Mouse (Mus musculus): ENCODE data around the gene Cops7a.

Cops7a gene

DNA sequence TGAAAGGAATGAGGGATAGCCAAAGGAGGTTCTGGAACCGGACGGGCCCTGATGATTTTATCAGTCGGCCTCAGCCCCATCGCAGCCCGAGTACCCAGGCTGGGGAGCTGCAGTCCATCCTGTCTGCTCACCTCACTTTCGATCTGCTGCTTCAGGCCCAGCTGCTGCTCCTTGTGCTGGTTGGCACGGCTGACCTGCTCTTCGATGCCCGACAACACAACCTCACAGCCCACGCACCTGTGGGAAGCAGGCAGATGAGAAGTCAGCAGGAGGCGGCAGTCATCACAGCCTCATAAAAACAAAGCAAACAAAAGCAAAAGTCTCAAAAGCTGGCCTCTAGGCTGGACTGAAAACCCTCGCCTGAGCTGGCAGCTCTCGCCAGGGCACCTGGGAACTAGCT lies 5.4 kb downstream of the Cops7a start:
- no peak for DNase-seq (ENCODE audit: inconsistent ontology term)

- DNase-seq (ENCODE audit: inconsistent ontology term), result no peak
Observed at GRCm38 (mm10) chr6:124958127-124958526, 7.2 kb downstream of the Cops7a start.

DNA sequence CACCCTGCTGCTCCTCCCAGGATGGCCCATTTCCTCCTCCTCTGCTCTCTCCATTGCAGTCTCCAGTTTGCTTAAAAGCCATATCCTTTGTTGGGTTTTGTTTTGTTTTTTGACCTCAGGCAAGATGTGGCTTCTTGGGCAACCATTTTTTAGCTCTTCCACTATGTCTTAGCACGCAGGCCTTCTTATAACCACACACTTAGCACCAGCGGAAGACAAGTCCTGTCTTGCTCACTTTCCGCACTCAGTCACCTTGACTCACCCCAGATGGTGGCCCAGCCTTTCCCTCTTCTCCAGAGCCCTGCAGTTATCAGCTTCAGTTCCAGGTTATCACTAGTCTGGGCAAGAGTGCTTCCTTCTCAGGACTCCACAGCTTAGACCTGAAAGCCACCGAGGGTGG lies 10.1 kb downstream of the Cops7a start:
- no peak for DNase-seq (ENCODE audit: inconsistent ontology term)

DNA sequence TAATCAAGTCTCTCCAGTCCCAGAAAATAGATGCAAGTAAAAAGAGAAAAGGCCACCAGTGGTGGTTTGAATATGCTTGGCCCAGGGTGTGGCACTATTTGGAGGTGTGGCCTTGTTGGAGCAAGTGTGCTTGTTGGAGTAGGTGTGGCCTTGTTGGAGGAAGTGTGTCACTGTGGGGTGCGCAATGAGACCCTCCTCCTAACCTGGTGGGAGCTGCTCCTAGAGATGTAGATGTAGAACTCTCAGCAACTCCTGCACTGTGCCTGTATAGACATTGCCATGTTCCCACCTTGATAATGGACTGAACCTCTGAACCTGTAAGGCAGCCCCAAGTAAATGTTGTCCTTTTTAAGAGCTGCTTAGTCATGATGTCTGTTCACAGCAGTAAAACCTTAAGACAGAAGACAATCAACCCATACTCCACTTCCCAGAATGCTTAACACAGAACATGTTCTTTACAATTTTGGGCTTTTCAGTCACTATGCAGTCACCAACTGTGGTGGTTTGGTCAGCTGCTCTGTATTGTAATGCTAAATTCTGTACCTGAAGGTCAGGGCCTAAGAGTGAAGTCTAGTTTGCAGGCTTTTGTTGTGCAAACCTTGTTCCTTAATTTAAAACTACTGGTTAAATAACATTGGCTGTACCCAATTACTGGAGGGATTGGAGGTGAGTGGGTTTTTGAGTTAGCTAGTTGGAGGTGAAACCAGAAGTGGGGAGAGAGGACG lies 11.2 kb downstream of the Cops7a start:
- DNase-seq (ENCODE audit: inconsistent ontology term), result no peak

DNA sequence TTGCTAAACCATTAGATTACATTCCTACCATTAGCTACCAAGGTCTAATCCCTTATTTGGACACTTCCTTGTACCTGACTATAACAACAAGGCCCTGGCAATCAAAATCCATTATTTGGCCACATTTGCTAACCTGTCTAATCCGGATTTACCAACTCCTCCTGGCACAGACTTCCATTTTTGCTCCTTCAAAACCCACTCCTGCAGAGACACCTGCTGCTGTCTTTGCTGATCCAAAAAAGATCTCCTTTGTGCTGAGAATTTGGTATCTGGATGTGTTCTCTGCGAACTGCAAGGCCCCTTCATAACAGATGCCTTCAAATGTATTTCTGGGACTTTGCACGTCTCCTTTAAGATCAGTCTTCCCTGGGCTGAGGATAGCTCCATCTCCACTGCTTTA lies 21.8 kb downstream of the Cops7a start:
- no peak for DNase-seq (ENCODE audit: inconsistent ontology term)

DNA sequence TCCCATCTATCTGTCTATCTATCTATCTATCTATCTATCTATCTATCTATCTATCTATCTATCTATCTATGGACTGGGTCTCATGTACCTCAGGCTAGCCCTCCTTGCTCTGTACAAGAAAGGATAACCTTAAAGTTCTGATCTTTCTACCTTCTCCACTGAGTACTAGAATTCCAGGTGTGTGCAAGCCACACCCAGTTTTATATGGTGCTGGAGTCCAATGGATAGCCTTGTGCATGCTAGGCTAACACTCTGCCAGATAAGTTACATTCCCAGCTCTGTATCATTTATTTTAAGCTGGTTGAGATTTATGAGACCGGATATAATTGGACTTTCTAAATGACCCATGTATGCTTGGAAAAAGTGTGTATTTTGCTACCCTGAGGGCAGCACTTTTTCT lies 23.7 kb downstream of the Cops7a start:
- DNase-seq (ENCODE audit: inconsistent ontology term), result no peak

GRCm38 (mm10) chr6:124938554-124938953 lies 26.8 kb downstream of the Cops7a start:
- no peak for DNase-seq (ENCODE audit: inconsistent ontology term)

DNA sequence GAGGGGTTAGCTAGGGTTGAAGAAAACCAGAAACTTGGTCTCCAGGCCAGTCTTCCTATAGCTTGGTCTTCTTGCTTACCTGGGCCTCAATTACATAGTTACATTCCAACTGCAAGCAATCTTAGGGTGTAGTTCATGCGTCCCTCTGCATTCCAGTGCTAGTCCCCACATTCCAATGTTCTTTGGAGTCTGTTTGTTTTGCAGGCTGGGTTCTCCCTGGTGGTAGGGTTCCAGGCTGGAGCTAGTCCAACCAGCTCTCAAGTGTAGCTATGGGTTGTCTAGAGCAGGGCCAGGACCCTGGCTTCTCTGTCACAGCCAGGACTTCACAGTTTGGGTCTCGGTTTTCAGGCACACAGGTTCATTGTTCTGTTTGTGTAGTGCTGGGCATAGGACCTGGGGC lies 27.8 kb downstream of the Cops7a start:
- no peak for DNase-seq (ENCODE audit: inconsistent ontology term)

- no peak for DNase-seq (ENCODE audit: inconsistent ontology term)
Observed at GRCm38 (mm10) chr6:124936681-124937080, 28.7 kb downstream of the Cops7a start.

- no peak for DNase-seq (ENCODE audit: inconsistent ontology term)
Observed at GRCm38 (mm10) chr6:124934670-124935069, 30.7 kb downstream of the Cops7a start.

DNA sequence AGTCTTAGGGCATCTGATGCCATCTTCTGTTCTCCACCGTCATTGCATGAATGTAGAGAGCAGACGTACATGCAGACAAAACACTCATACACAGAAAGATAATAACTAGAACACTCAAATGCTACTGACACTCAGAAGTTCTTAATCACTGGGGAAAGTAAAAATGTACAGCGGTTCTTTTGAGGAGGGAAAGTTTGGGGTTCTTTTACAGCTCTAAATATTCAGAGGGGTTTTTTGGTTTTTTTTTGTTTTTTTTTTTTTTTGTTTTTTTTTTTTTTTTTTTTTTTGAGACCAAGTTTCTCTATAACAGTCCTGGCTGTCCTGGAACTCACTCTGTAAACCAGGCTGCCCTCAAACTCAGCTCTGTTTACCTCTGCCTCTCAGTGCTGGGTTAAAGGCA lies 32.2 kb downstream of the Cops7a start:
- DNase-seq (ENCODE audit: inconsistent ontology term), result no peak

DNA sequence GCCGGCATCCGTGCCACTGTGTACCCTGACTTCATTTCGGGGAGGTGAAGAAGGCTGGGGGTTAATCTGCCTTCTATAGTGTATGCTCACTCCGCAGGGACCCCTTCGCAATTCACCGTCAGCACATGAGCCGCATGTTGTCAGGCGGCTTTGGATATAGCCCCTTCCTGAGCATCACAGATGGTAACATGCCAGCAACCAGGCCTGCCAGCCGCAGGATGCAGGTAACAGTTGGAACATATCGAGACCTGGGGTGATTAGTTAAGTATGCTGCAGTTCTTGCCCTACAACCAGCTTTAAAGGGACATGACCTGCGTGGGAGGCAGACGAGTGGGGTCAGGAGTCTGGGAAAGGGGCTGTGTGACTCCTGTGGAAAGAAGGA lies 33.0 kb downstream of the Cops7a start:
- no peak for DNase-seq (ENCODE audit: inconsistent ontology term)

DNA sequence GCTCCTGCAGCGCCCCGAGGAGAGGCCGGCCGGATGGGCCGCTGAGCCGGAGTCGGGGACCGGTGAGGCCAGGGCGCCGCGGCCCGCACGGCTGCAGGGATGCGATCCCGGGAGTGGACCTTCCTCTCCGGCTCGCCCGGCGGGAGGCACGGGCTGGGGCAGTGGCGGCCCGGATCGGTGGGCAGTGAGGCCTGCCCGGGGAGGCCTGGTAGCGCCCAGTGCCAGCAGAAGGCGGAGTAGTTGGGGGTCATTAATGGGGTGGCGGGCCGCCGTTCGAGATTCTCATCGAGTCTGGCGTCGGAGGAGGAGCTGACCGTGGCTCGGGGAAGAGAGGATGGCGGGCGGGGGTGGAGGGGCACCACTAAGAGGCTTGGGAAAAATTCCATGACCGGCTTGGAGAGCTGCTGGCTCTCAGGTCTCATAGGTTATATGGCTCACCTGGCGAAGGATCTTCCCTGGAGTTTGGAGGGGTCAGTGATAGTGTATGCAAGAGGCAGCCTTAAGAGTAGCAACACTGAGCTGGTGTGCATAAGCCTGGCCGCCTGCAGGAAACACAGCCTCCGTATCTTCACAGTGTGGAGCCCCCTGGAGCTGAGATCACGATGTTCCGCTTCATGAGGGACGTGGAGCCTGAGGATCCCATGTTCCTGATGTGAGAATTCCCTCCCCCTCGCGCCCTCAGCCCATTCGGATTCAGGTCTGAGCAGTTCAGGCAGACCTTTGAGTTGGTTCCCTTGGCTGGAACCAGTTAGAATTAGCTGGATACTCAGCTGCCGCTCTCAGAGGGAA lies 33.6 kb downstream of the Cops7a start:
- DNase-seq (ENCODE audit: inconsistent ontology term), result no peak

DNA sequence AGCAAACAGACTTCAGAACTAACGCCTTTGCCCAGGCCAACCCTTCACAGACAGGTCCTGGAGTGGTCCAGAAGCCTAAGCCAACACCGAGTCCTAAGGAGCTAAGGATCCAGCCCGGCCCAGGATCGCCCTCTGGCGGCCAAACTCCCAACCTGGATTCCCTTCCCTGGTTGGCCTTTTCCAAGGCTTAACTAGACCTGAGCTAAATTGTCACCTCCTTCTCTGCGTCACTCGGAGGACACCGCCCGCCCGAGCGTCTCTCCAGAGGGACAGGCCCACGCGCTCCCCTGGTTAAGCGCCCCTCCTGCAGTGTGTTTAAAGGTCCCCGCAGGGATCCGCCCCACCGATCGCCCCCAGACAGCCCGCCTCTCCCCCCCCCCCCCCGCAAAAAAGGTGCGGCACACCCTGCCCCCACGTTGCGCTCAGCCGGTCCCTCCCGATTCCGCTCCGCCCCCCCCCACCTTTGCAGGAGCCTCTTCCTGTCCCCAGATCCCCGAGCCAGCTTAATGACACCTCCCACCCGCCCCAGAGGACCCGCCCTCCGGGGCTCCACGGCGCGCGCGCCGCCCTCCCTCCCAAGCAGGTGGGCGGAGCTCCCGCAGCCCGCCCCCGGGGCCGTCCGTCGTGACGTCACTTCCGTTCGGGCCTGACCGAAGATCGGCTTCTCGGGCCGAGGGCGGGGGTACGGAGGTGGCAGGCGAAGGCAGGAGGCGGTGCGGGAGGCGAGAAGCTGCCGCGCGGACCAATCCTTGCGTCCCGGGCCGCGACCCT lies 34.4 kb downstream of the Cops7a start, which contains the start of gene Mlf2:
Gene Mlf2 (plus strand): TSS at position 633 of the 771 bp plus-strand sequence.
- peak; percentile 100 for DNase-seq (ENCODE audit: inconsistent ontology term)

GRCm38 (mm10) chr6:124930231-124930630 lies 35.1 kb downstream of the Cops7a start:
- no peak for DNase-seq (ENCODE audit: inconsistent ontology term)

DNA sequence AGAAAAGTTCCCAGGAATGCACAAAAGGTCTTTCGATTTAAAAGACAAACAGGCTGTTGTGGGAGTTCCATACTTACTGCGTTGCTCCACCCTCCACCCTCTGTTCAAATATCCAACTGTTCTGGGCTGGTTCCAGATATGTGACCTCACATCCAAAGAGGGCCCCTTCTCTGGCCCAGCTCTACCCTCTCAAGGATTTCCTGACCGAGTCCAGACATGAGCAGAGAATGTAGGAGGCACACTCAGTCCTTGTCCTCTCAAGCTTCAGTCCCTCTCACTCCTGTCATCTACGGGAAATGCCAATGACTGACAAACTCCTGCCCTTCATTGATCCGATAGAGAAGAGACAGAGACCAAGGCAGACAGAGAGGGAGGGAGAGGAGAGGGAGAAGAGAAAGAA lies 39.4 kb downstream of the Cops7a start:
- DNase-seq (ENCODE audit: inconsistent ontology term), result no peak

DNA sequence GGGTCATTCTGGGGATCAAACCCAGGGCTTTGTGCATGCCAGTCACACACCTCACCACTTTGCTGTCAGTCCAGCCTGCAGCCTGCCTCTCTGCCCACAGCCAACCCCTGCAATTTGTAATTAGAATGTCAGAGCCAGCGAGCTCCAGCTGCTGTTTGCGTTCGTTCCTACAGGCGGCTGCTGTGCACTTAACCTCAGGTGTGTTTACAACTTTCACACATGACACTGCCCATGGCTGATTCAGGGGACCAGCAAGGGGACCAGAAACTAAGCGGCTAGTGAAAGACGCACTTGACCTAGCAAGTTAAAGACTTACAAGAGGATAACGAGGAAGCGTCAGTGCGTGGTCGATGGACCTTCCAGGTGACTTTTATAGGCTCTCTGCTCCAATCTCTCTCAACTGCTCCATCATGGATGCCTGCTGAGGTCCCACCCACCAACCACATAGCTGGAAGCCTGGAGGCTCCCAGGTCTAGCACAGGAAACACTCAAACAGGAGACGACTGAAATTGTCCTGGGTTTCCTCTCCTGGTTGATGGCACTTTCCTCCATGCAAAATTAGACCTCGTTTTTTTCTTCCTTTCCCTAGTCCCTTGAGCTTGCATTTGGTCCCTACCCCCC lies 40.1 kb downstream of the Cops7a start:
- DNase-seq (ENCODE audit: inconsistent ontology term), result no peak

DNA sequence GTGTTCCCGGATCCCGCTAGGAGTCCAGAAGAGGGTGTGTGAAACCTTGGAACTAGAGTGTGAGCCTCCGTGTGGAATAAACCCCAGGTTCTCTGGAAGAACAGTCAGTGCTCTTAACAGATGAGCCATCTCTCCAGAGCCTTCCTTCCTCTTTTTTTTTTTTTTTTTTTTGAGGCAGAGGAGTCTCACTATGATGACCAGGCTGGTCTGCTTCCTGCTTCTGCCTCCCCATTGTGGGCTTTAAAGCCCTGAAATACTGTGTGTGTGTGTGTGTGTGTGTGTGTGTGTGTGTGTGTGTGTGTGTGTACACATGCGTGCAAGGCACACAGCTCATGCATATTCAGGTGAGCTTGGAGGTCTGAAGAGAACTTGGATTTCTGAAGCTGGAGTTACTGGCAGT lies 43.8 kb downstream of the Cops7a start:
- DNase-seq (ENCODE audit: inconsistent ontology term), result no peak

GRCm38 (mm10) chr6:124920318-124921085 lies 44.8 kb downstream of the Cops7a start:
- DNase-seq (ENCODE audit: inconsistent ontology term), result no peak

DNA sequence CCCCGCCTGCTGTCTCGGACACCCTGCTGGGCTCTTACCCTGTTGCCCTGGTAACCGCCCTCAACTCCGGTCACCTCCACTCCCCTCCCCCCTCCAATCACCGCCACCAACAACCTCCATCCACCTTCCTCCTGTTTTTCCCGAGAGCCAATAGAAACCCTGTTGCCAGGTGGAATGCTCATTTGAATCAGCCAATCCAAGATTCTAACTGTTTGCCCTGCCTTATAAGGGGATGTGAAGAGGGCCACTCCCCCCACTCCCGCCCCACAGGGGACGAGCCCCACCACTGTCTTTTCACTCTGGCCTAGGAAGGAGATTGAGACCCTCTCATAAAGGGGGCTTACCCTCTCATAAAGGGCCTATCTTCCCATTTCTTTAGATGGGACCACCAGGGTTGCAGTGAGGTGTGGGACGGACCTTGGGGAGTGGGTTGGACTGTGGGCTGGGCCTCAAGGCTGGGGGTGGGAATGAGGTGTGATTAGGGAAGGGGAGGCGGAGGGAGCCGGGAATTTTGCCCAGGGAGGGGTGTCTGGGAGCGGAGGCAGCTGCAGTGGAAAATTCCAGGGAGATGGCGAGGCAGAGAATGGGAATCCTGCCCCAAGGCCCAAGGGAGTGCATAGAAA lies 45.5 kb downstream of the Cops7a start, which contains the start of gene Ptms:
Gene Ptms (minus strand): TSS at position 409 of the 623 bp plus-strand sequence.
- peak; percentile 99 for DNase-seq (ENCODE audit: inconsistent ontology term)
